Mouse (Mus musculus) forebrain, embryonic 16.5 days (tissue): ENCODE results near the gene Klhl3. TPM values are rescaled to one million over a fixed set of nuclear protein-coding genes. Genes with fewer than 3 reads are reported as not detected.

Source experiments
- ATAC-seq: fragments of 200-750 bp; cut with Nextera tagmentation; 2 replicates; pipeline ENCODE4 v1.8.0; 2017; ENCODE audit warnings: mild to moderate bottlenecking, moderate library complexity
- H3K27ac ChIP-seq: fragments of 300-500 bp; sonication (generic); 2 replicates; pipeline ENCODE4 v1.5.1; 2014; ENCODE audit warnings: low read length, control low read depth
- H3K27me3 ChIP-seq: fragments of 300-500 bp; sonication (generic); replicated peaks from 2 replicates; pipeline ENCODE4 v1.6.1; 2014; ENCODE audit warnings: low read length; ENCODE audit not compliant: control insufficient read depth, insufficient read depth
- H3K36me3 ChIP-seq: fragments of 300-500 bp; sonication (generic); 2 replicates; pipeline ENCODE4 v1.6.1; 2014; ENCODE audit not compliant: control insufficient read depth, insufficient read depth
- H3K4me1 ChIP-seq: fragments of 300-500 bp; sonication (generic); replicated peaks from 2 replicates; pipeline ENCODE4 v1.6.1; 2014; ENCODE audit warnings: low read length; ENCODE audit not compliant: control insufficient read depth, insufficient read depth
- H3K4me2 ChIP-seq: fragments of 300-500 bp; sonication (generic); 2 replicates; pipeline ENCODE4 v1.6.1; 2014; ENCODE audit warnings: mild to moderate bottlenecking, low read length, control low read depth
- H3K4me3 ChIP-seq: fragments of 300-500 bp; sonication (generic); replicated peaks from 2 replicates; pipeline ENCODE4 v1.5.1; 2014; ENCODE audit warnings: mild to moderate bottlenecking, low read length, control low read depth
- H3K9ac ChIP-seq: fragments of 300-500 bp; sonication (generic); replicated peaks from 2 replicates; pipeline ENCODE4 v1.6.1; 2014; ENCODE audit warnings: low read depth, low read length, control low read depth
- H3K9me3 ChIP-seq: fragments of 300-500 bp; sonication (generic); 2 replicates; pipeline ENCODE4 v1.6.1; 2016; ENCODE audit warnings: low read length; ENCODE audit not compliant: control insufficient read depth
- WGBS: fragments of 180-500 bp; shearing (Covaris S2); extraction: QIAGEN DNeasy Blood & Tissue Kit; methylation state at CpG from one replicate; pipeline ENCODE4 v1.1.7; 2014; 5-methylcytosine and 5-hydroxymethylcytosine counted together
- polyA plus RNA-seq: library from polyadenylated mRNA; unstranded; fragments of >200 nt; fragmentation: Nextera tagmentation; extraction: Ambion mirVana; gene quantifications from 2 replicates; pipeline ENCODE4 v1.2.1, GENCODE M21; 2015

Gene Klhl3
- polyA plus RNA-seq, 1 experiment from 2014 or later: 11.8 TPM

GRCm38 (mm10) chr13:58073254-58073882 lies 40.0 kb downstream of the Klhl3 start:
- no peak overlapping the region for H3K4me2 ChIP-seq
- no peak overlapping the region for H3K4me3 ChIP-seq
- no peaks in the 10 kb centered on the region for H3K27me3 ChIP-seq
- H3K4me1 ChIP-seq: peaks cover 12% of the 10 kb centered on the region
- no peaks in the 10 kb centered on the region for H3K9me3 ChIP-seq
- no peak overlapping the region for H3K9ac ChIP-seq
- 87% methylated on average over 12 of the region's 12 CpGs for WGBS
- ATAC-seq: no peak
- H3K27ac ChIP-seq: no peak overlapping the region
- H3K36me3 ChIP-seq: no peaks in the 10 kb centered on the region

GRCm38 (mm10) chr13:58071209-58071608 lies 42.2 kb downstream of the Klhl3 start:
- Histone ChIP-seq H3K9me3 (no peaks in the 10 kb centered on the region), H3K36me3 (no peaks in the 10 kb centered on the region), H3K9ac (no peak overlapping the region), H3K4me2 (no peak overlapping the region), H3K27me3 (no peaks in the 10 kb centered on the region), H3K4me3 (no peak overlapping the region), H3K27ac (no peak overlapping the region), H3K4me1 (peaks cover 14% of the 10 kb centered on the region)
- WGBS: 85% methylated on average over 21 of the region's 21 CpGs
- ATAC-seq: no peak

GRCm38 (mm10) chr13:58070504-58070903 lies 42.9 kb downstream of the Klhl3 start:
- H3K9ac ChIP-seq: no peak overlapping the region
- 82% methylated on average over 12 of the region's 12 CpGs for WGBS
- no peak overlapping the region for H3K4me2 ChIP-seq
- H3K27me3 ChIP-seq: no peaks in the 10 kb centered on the region
- ATAC-seq: no peak
- no peak overlapping the region for H3K27ac ChIP-seq
- H3K36me3 ChIP-seq: no peaks in the 10 kb centered on the region
- H3K9me3 ChIP-seq: no peaks in the 10 kb centered on the region
- peaks cover 14% of the 10 kb centered on the region for H3K4me1 ChIP-seq
- no peak overlapping the region for H3K4me3 ChIP-seq

- 0 out of 2 replicates have a peak, but pooled peaks have one; percentile 43 for ATAC-seq
- WGBS: 83% methylated on average over 15 of the region's 15 CpGs
Observed at GRCm38 (mm10) chr13:58068421-58069209, 44.8 kb downstream of the Klhl3 start.

GRCm38 (mm10) chr13:58067540-58068103 lies 45.8 kb downstream of the Klhl3 start:
- Histone ChIP-seq H3K27ac (no peak overlapping the region), H3K4me2 (no peak overlapping the region), H3K4me3 (no peak overlapping the region), H3K27me3 (no peaks in the 10 kb centered on the region), H3K36me3 (no peaks in the 10 kb centered on the region), H3K9me3 (no peaks in the 10 kb centered on the region), H3K9ac (no peak overlapping the region), H3K4me1 (peaks cover 7% of the 10 kb centered on the region; the same call in 1 of the 2 replicates)
- WGBS: 26% methylated on average over 17 of the region's 17 CpGs
- ATAC-seq: no peak

More at GRCm38 (mm10) chr13:58068421-58069209, 44.8 kb downstream of the Klhl3 start:
- Histone ChIP-seq H3K9ac (no peak overlapping the region), H3K9me3 (no peaks in the 10 kb centered on the region), H3K4me1 (peaks cover 7% of the 10 kb centered on the region; the same call in 1 of the 2 replicates), H3K27ac (no peak overlapping the region), H3K4me2 (no peak overlapping the region), H3K36me3 (no peaks in the 10 kb centered on the region), H3K4me3 (no peak overlapping the region), H3K27me3 (no peaks in the 10 kb centered on the region)

- H3K36me3 ChIP-seq: no peaks in the 10 kb centered on the region
- no peak overlapping the region for H3K4me2 ChIP-seq
- H3K4me3 ChIP-seq: no peak overlapping the region
- peaks cover 7% of the 10 kb centered on the region; the same call in 1 of the 2 replicates for H3K4me1 ChIP-seq
- H3K27me3 ChIP-seq: no peaks in the 10 kb centered on the region
- WGBS: 76% methylated on average over 14 of the region's 14 CpGs
- no peak overlapping the region for H3K9ac ChIP-seq
- no peak overlapping the region for H3K27ac ChIP-seq
- no peaks in the 10 kb centered on the region for H3K9me3 ChIP-seq
- ATAC-seq: no peak
Observed at GRCm38 (mm10) chr13:58066496-58067389, 46.6 kb downstream of the Klhl3 start.

GRCm38 (mm10) chr13:58066081-58066495 lies 47.3 kb downstream of the Klhl3 start:
- no peaks in the 10 kb centered on the region for H3K27me3 ChIP-seq
- no peaks in the 10 kb centered on the region for H3K9me3 ChIP-seq
- H3K4me3 ChIP-seq: no peak overlapping the region
- no peak overlapping the region for H3K4me2 ChIP-seq
- peaks cover 7% of the 10 kb centered on the region; the same call in 1 of the 2 replicates for H3K4me1 ChIP-seq
- no peak for ATAC-seq
- 84% methylated on average over 13 of the region's 13 CpGs for WGBS
- no peaks in the 10 kb centered on the region for H3K36me3 ChIP-seq
- H3K9ac ChIP-seq: no peak overlapping the region
- H3K27ac ChIP-seq: no peak overlapping the region

GRCm38 (mm10) chr13:58065316-58065715 lies 48.1 kb downstream of the Klhl3 start:
- 80% methylated on average over 5 of the region's 5 CpGs for WGBS
- no peak for ATAC-seq
- Histone ChIP-seq H3K9ac (no peak overlapping the region), H3K27me3 (no peaks in the 10 kb centered on the region), H3K4me1 (peaks cover 7% of the 10 kb centered on the region; the same call in 1 of the 2 replicates), H3K4me3 (no peak overlapping the region), H3K27ac (no peak overlapping the region), H3K36me3 (no peaks in the 10 kb centered on the region), H3K4me2 (no peak overlapping the region), H3K9me3 (no peaks in the 10 kb centered on the region)
